Mouse (Mus musculus) megakaryocyte, embryonic 14.5 days (primary cell): ENCODE results near the gene 4930453N24Rik.
A peak's percentile ranks its signal among the peaks of the same experiment; 100 is the strongest.

Experiments used
- FLI1 ChIP-seq: IDR thresholded peaks from 2 replicates; pipeline ENCODE4 v1.6.1; 2012; ENCODE audit warnings: low read length, inconsistent platforms, mixed read lengths
- GATA1 ChIP-seq: IDR thresholded peaks from 3 replicates; pipeline ENCODE4 v1.6.1; 2012; ENCODE audit warnings: mixed read lengths, low read length, inconsistent platforms, borderline replicate concordance

GRCm38 (mm10) chr16:64758561-64759244, 12.3 kb downstream of the 4930453N24Rik start:
- peak; percentile 68; the same call in 1 of the 3 replicates for TF ChIP-seq GATA1
- no peak for TF ChIP-seq FLI1
